Mouse (Mus musculus) kidney, embryonic 16.5 days (tissue): ENCODE data around the gene Cux1. TPM values are rescaled to one million over a fixed set of nuclear protein-coding genes. Genes with fewer than 3 reads are reported as not detected.
A peak's percentile ranks its signal among the peaks of the same experiment; 100 is the strongest.

Experiments used
- ATAC-seq: fragments of 200-750 bp; cut with Nextera tagmentation; 2 replicates; pipeline ENCODE4 v1.8.0; 2017; ENCODE audit warnings: moderate TSS enrichment; ENCODE audit not compliant: low FRiP score, low TSS enrichment
- H3K27ac ChIP-seq: fragments of 300-500 bp; sonication (generic); 2 replicates; pipeline ENCODE4 v1.5.1; 2014; ENCODE audit warnings: low read length
- H3K27me3 ChIP-seq: fragments of 300-500 bp; sonication (generic); 2 replicates; pipeline ENCODE4 v1.6.1; 2014; ENCODE audit warnings: low read length, control low read depth, mixed read lengths; ENCODE audit not compliant: insufficient read depth
- H3K36me3 ChIP-seq: fragments of 300-500 bp; sonication (generic); 2 replicates; pipeline ENCODE4 v1.6.1; 2014; ENCODE audit warnings: low read length, control low read depth, mixed read lengths; ENCODE audit not compliant: insufficient read depth
- H3K4me1 ChIP-seq: fragments of 300-500 bp; sonication (generic); 2 replicates; pipeline ENCODE4 v1.6.1; 2014; ENCODE audit warnings: low read length, control low read depth, mixed read lengths; ENCODE audit not compliant: insufficient read depth
- H3K4me2 ChIP-seq: fragments of 300-500 bp; sonication (generic); replicated peaks from 2 replicates; pipeline ENCODE4 v1.6.1; 2014; ENCODE audit warnings: low read depth, low read length
- H3K4me3 ChIP-seq: fragments of 300-500 bp; sonication (generic); 2 replicates; pipeline ENCODE4 v1.5.1; 2014; ENCODE audit warnings: mild to moderate bottlenecking, low read length
- H3K9ac ChIP-seq: fragments of 300-500 bp; sonication (generic); replicated peaks from 2 replicates; pipeline ENCODE4 v1.6.1; 2014; ENCODE audit warnings: low read length
- H3K9me3 ChIP-seq: fragments of 300-500 bp; sonication (generic); 2 replicates; pipeline ENCODE4 v1.6.1; 2016; ENCODE audit warnings: low read length, control low read depth
- WGBS: fragments of 180-500 bp; shearing (Covaris S2); extraction: QIAGEN DNeasy Blood & Tissue Kit; methylation state at CpG from one replicate; pipeline ENCODE4 v1.1.7; 2014; 5-methylcytosine and 5-hydroxymethylcytosine counted together
- polyA plus RNA-seq: library from polyadenylated mRNA; unstranded; fragments of >200 nt; fragmentation: Nextera tagmentation; extraction: Ambion mirVana; gene quantifications from 2 replicates; pipeline ENCODE4 v1.2.1, GENCODE M21; 2015

Gene Cux1
- polyA plus RNA-seq, 1 experiment from 2014 or later, result 110 TPM

- WGBS, result 26% methylated on average over 7 of the region's 7 CpGs
- Histone ChIP-seq H3K4me3 (no peak overlapping the region), H3K27me3 (no peaks in the 10 kb centered on the region), H3K27ac (peak overlapping the region; percentile 83), H3K36me3 (no peaks in the 10 kb centered on the region), H3K9me3 (no peaks in the 10 kb centered on the region), H3K9ac (no peak overlapping the region), H3K4me1 (peaks cover 36% of the 10 kb centered on the region), H3K4me2 (no peak overlapping the region)
- peak; percentile 64 for ATAC-seq
Measured at GRCm38 (mm10) chr5:136458102-136458863, 109.0 kb downstream of the Cux1 start.

- Histone ChIP-seq H3K9ac (no peak overlapping the region), H3K9me3 (no peaks in the 10 kb centered on the region), H3K27me3 (no peaks in the 10 kb centered on the region), H3K27ac (no peak overlapping the region), H3K36me3 (no peaks in the 10 kb centered on the region), H3K4me2 (no peak overlapping the region), H3K4me1 (peaks cover 30% of the 10 kb centered on the region), H3K4me3 (no peak overlapping the region)
- no peak for ATAC-seq
- WGBS, result 66% methylated on average over 4 of the region's 4 CpGs
Measured at GRCm38 (mm10) chr5:136456395-136456794, 110.9 kb downstream of the Cux1 start.

GRCm38 (mm10) chr5:136452681-136453080 lies 114.6 kb downstream of the Cux1 start:
- no peaks in the 10 kb centered on the region for H3K27me3 ChIP-seq

GRCm38 (mm10) chr5:136449801-136450200 lies 117.5 kb downstream of the Cux1 start:
- no peak overlapping the region for H3K9ac ChIP-seq
- H3K9me3 ChIP-seq, result no peaks in the 10 kb centered on the region
- H3K27ac ChIP-seq, result no peak overlapping the region
- H3K36me3 ChIP-seq, result no peaks in the 10 kb centered on the region
- no peaks in the 10 kb centered on the region; the same call in 1 of the 2 replicates for H3K4me1 ChIP-seq
- H3K27me3 ChIP-seq, result no peaks in the 10 kb centered on the region
- H3K4me2 ChIP-seq, result no peak overlapping the region
- no peak overlapping the region for H3K4me3 ChIP-seq
- no peak for ATAC-seq

More at GRCm38 (mm10) chr5:136452681-136453080, 114.6 kb downstream of the Cux1 start:
- H3K4me1 ChIP-seq, result peaks cover 11% of the 10 kb centered on the region
- no peaks in the 10 kb centered on the region for H3K9me3 ChIP-seq
- WGBS, result 87% methylated on average over 3 of the region's 3 CpGs
- ATAC-seq, result no peak
- H3K4me2 ChIP-seq, result no peak overlapping the region
- no peak overlapping the region for H3K9ac ChIP-seq
- no peak overlapping the region for H3K27ac ChIP-seq
- H3K4me3 ChIP-seq, result no peak overlapping the region
- H3K36me3 ChIP-seq, result no peaks in the 10 kb centered on the region

GRCm38 (mm10) chr5:136445967-136446366 lies 121.3 kb downstream of the Cux1 start:
- ATAC-seq, result no peak
- Histone ChIP-seq H3K4me3 (no peak overlapping the region), H3K9ac (no peak overlapping the region), H3K36me3 (no peaks in the 10 kb centered on the region), H3K4me1 (peaks cover 8% of the 10 kb centered on the region), H3K27ac (no peak overlapping the region), H3K9me3 (no peaks in the 10 kb centered on the region), H3K27me3 (no peaks in the 10 kb centered on the region), H3K4me2 (no peak overlapping the region)
- WGBS, result 74% methylated on average over 5 of the region's 5 CpGs

- Histone ChIP-seq H3K4me3 (no peak overlapping the region), H3K9ac (no peak overlapping the region), H3K4me2 (no peak overlapping the region), H3K36me3 (no peaks in the 10 kb centered on the region), H3K27me3 (no peaks in the 10 kb centered on the region), H3K27ac (no peak overlapping the region), H3K9me3 (no peaks in the 10 kb centered on the region), H3K4me1 (peaks cover 8% of the 10 kb centered on the region)
- WGBS, result 50% methylated on average over 11 of the region's 11 CpGs
- peak; percentile 63; the same call in 1 of the 2 replicates for ATAC-seq
Measured at GRCm38 (mm10) chr5:136442238-136443187, 124.8 kb downstream of the Cux1 start.

GRCm38 (mm10) chr5:136429647-136430046 lies 137.6 kb downstream of the Cux1 start:
- no peak overlapping the region for H3K4me3 ChIP-seq
- H3K27ac ChIP-seq, result no peak overlapping the region
- peaks cover 42% of the 10 kb centered on the region for H3K4me1 ChIP-seq
- no peak overlapping the region for H3K4me2 ChIP-seq
- no peaks in the 10 kb centered on the region for H3K27me3 ChIP-seq
- no peaks in the 10 kb centered on the region for H3K36me3 ChIP-seq
- H3K9ac ChIP-seq, result no peak overlapping the region
- no peak for ATAC-seq
- 66% methylated on average over 4 of the region's 4 CpGs for WGBS
- no peaks in the 10 kb centered on the region for H3K9me3 ChIP-seq

- H3K9me3 ChIP-seq, result no peaks in the 10 kb centered on the region
- peaks cover 42% of the 10 kb centered on the region for H3K4me1 ChIP-seq
- H3K4me3 ChIP-seq, result no peak overlapping the region
- H3K27me3 ChIP-seq, result no peaks in the 10 kb centered on the region
- 0 out of 2 replicates have a peak overlapping the region, but pooled peaks have one; percentile 2 for H3K9ac ChIP-seq
- H3K36me3 ChIP-seq, result no peaks in the 10 kb centered on the region
- WGBS, result 13% methylated on average over 6 of the region's 6 CpGs
- H3K27ac ChIP-seq, result peak overlapping the region; percentile 83
- H3K4me2 ChIP-seq, result no peak overlapping the region
- peak; percentile 78 for ATAC-seq
Measured at GRCm38 (mm10) chr5:136428498-136429060, 138.7 kb downstream of the Cux1 start.

GRCm38 (mm10) chr5:136427772-136428497 lies 139.4 kb downstream of the Cux1 start:
- peak; percentile 75 for ATAC-seq
- Histone ChIP-seq H3K36me3 (no peaks in the 10 kb centered on the region), H3K4me3 (no peak overlapping the region), H3K9ac (0 out of 2 replicates have a peak overlapping the region, but pooled peaks have one; percentile 2), H3K27ac (peak overlapping the region; percentile 83), H3K27me3 (no peaks in the 10 kb centered on the region), H3K9me3 (no peaks in the 10 kb centered on the region), H3K4me1 (peaks cover 42% of the 10 kb centered on the region), H3K4me2 (no peak overlapping the region)
- WGBS, result 55% methylated on average over 13 of the region's 13 CpGs
